Mouse (Mus musculus) CD4-positive naive resting alpha-beta T cell, adult 57 days (primary cell): Measurements from ENCODE around the gene Klk1b21. TPM values are rescaled to one million over a fixed set of nuclear protein-coding genes. Genes with fewer than 3 reads are reported as not detected.

Source experiments
- total RNA-seq: library from RNA; stranded (reverse); gene quantifications from one replicate; pipeline ENCODE4 v1.2.4, GENCODE M21; 2023

The Klk1b21 gene
- not detected for total RNA-seq

GRCm38 (mm10) chr7:44102028-44102427 lies at the start of gene Klk1b21:
Klk1b21 (plus strand) TSS chr7:44102328.

GRCm38 (mm10) chr7:44112373-44112772 lies 10.2 kb downstream of the Klk1b21 start, which contains the start of gene Klk1b22:
Klk1b22 (plus strand) TSS chr7:44112673.

DNA sequence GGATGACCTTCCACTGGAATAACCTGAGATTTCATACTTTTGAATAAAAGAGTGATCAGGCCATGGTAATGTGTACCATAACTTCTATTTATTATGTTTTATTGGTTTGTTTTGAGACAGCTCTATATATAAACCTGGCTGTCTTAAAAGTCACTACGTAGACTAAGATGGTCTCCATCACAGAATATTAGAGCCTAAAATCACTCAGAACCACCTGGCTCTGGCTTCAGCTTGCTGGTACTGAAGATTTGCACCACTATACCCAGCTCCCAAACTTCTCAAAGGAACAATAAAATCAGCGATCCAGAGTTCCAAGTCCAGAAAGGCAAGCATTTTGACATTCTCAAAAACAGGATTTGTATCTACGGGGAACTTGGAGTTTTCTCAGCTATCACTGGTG lies 34.3 kb downstream of the Klk1b21 start, which contains the start of gene Klk1b16:
Klk1b16 (plus strand) TSS at position 301 of the 400 bp plus-strand sequence.

Other genes starting within 250 kb of the Klk1b21 start
- gene Klk4, start 221.2 kb upstream of the Klk1b21 start, total RNA-seq, result not detected
- gene Klk15, start 168.6 kb upstream of the Klk1b21 start, total RNA-seq, result not detected
- gene Klk1b8, start 151.7 kb upstream of the Klk1b21 start, total RNA-seq, result not detected
- not detected for gene Klk1b1, start 135.6 kb upstream of the Klk1b21 start, total RNA-seq
- not detected for gene Klk1b9, start 126.3 kb upstream of the Klk1b21 start, total RNA-seq
- not detected for gene Klk1b11, start 106.5 kb upstream of the Klk1b21 start, total RNA-seq
- gene Klk1b26, start 90.2 kb upstream of the Klk1b21 start, total RNA-seq, result not detected
- gene Klk1b27, start 50.0 kb upstream of the Klk1b21 start, total RNA-seq, result not detected
- not detected for gene Klk1b22, start 10.3 kb downstream of the Klk1b21 start, total RNA-seq
- not detected for gene Klk1b16, start 34.4 kb downstream of the Klk1b21 start, total RNA-seq
- gene Klk1b24, start 85.9 kb downstream of the Klk1b21 start, total RNA-seq, result not detected
- not detected for gene Klk1b3, start 95.9 kb downstream of the Klk1b21 start, total RNA-seq
- gene Klk1b4, start 105.1 kb downstream of the Klk1b21 start, total RNA-seq, result not detected
- gene Klk1b5, start 113.6 kb downstream of the Klk1b21 start, total RNA-seq, result not detected
- not detected for gene Klk1, start 123.0 kb downstream of the Klk1b21 start, total RNA-seq
- gene Gm36864, start 133.8 kb downstream of the Klk1b21 start, total RNA-seq, result not detected
- 3.6 TPM for gene 1700028J19Rik, start 144.4 kb downstream of the Klk1b21 start, total RNA-seq
- 184 TPM for gene 2410002F23Rik, start 144.4 kb downstream of the Klk1b21 start, total RNA-seq
- not detected for gene Acp4, start 155.1 kb downstream of the Klk1b21 start, total RNA-seq
- not detected for gene Gm15517, start 159.1 kb downstream of the Klk1b21 start, total RNA-seq
- 1.5 TPM for gene Clec11a, start 204.6 kb downstream of the Klk1b21 start, total RNA-seq
- 1.8 TPM for gene Shank1, start 207.9 kb downstream of the Klk1b21 start, total RNA-seq